Mouse (Mus musculus) gastrocnemius, postnatal 14 days (tissue): ENCODE measurements around the gene Prkg1. TPM values are rescaled to one million over a fixed set of nuclear protein-coding genes. Genes with fewer than 3 reads are reported as not detected.

ENCODE experiments used
- DNase-seq: peaks from one replicate; pipeline ENCODE4 v3.0.0; 2021; ENCODE audit warnings: mixed read lengths
- intact Hi-C: fragments of 180-260 bp; cut with DNase I; formaldehyde crosslinking; loops from one replicate; pipeline ENCODE4 v1.15.1; 2025; ENCODE audit warnings: low total_unique reads
- total RNA-seq, 2 experiments: library from RNA; stranded (reverse); gene quantifications; 2 replicates each; pipeline ENCODE4 v1.2.3; 2021

Gene Prkg1
- total RNA-seq, 2 experiments from 2014 or later, result 24.4 to 24.8 TPM

- intact Hi-C loops, result no loop called here
- DNase-seq, result no peak
Measured at GRCm38 (mm10) chr19:31351796-31352195, 413.0 kb downstream of the Prkg1 start.

GRCm38 (mm10) chr19:31342150-31342549, 422.7 kb downstream of the Prkg1 start:
- DNase-seq, result peak; percentile 49
- intact Hi-C loops, result no loop called here

- intact Hi-C loops, result no loop called here
- no peak for DNase-seq
Measured at GRCm38 (mm10) chr19:31340898-31341297, 423.9 kb downstream of the Prkg1 start.

GRCm38 (mm10) chr19:31338355-31339101, 426.3 kb downstream of the Prkg1 start:
- intact Hi-C loops, result no loop called here
- DNase-seq, result no peak

GRCm38 (mm10) chr19:31337863-31338217, 427.0 kb downstream of the Prkg1 start:
- intact Hi-C loops, result no loop called here
- DNase-seq, result no peak

- DNase-seq, result no peak
- intact Hi-C loops, result no loop called here
Measured at GRCm38 (mm10) chr19:31337163-31337862, 427.5 kb downstream of the Prkg1 start.

GRCm38 (mm10) chr19:31336381-31336780, 428.5 kb downstream of the Prkg1 start:
- intact Hi-C loops, result no loop called here
- DNase-seq, result peak; percentile 10

- intact Hi-C loops, result no loop called here
Measured at GRCm38 (mm10) chr19:31329893-31330292, 434.9 kb downstream of the Prkg1 start.

GRCm38 (mm10) chr19:31304760-31305159, 460.1 kb downstream of the Prkg1 start:
- no peak for DNase-seq
- intact Hi-C loops, result no loop called here

More at GRCm38 (mm10) chr19:31329893-31330292, 434.9 kb downstream of the Prkg1 start:
- no peak for DNase-seq

- intact Hi-C loops, result no loop called here
- no peak for DNase-seq
Measured at GRCm38 (mm10) chr19:31291231-31291630, 473.6 kb downstream of the Prkg1 start.

GRCm38 (mm10) chr19:31284581-31284980, 480.3 kb downstream of the Prkg1 start:
- intact Hi-C loops, result no loop called here
- DNase-seq, result no peak

- intact Hi-C loops, result no loop called here
- DNase-seq, result no peak
Measured at GRCm38 (mm10) chr19:31284126-31284525, 480.7 kb downstream of the Prkg1 start.

GRCm38 (mm10) chr19:31283617-31284016, 481.2 kb downstream of the Prkg1 start:
- no peak for DNase-seq
- intact Hi-C loops, result no loop called here

- intact Hi-C loops, result no loop called here
- DNase-seq, result peak; percentile 13
Measured at GRCm38 (mm10) chr19:31279797-31280486, 484.9 kb downstream of the Prkg1 start.

GRCm38 (mm10) chr19:31262438-31262837, 502.4 kb downstream of the Prkg1 start:
- DNase-seq, result no peak
- intact Hi-C loops, result no loop called here

- intact Hi-C loops, result no loop called here
- DNase-seq, result no peak
Measured at GRCm38 (mm10) chr19:31260494-31260893, 504.3 kb downstream of the Prkg1 start.

- no peak for DNase-seq
- intact Hi-C loops, result no loop called here
Measured at GRCm38 (mm10) chr19:31255780-31256179, 509.1 kb downstream of the Prkg1 start.

- no peak for DNase-seq
- intact Hi-C loops, result no loop called here
Measured at GRCm38 (mm10) chr19:31232410-31232809, 532.4 kb downstream of the Prkg1 start.

GRCm38 (mm10) chr19:31228385-31228784, 536.4 kb downstream of the Prkg1 start:
- intact Hi-C loops, result no loop called here
- DNase-seq, result no peak

GRCm38 (mm10) chr19:31223457-31223856, 541.4 kb downstream of the Prkg1 start:
- DNase-seq, result no peak
- intact Hi-C loops, result no loop called here
